In the genomic region with DNA sequence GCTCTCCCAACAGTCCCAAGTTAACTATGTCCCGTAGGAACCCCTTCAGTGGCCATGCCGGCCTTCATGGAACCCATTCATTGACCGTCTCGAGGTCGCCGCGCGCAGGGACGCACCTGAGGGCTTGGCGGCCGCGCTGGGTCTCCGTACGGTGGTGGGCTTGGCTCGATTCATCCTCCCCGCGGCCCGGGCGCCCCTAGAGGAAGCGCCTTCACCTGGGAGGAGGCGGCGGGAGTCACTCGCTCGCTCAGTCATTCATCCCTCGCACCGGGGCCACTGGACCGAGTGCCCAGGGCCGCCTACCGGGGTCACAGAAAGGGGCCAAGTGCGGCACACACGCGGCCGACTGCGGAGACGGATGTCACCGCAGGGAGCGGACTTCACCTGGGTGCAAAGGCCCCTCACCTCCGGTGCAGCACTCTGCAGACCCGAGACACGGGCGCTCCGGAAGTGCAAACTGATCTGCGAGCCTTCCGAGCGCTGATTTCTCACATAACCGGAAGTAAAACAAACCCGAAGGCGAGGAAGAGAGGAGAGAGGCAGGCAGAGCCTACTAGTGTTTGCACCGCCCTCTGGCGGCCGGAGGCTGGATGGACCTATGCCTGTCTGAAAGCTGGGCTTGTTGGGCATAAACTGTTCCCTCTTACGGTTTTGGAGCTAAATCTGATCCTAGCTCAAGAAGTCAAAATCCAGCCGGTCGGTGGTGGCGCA, we compare ENCODE assay signal across 8 mouse cellular contexts. TPM values are rescaled to one million over a fixed set of nuclear protein-coding genes. Genes with fewer than 3 reads are reported as not detected.
DNase-seq lines count a peak whose midpoint lies in the region; ATAC-seq lines count a peak whose summit lies in the region.

TSS of gene Ints1 (minus strand) at position 459 of the 711 bp plus-strand sequence.

- intact Hi-C loops in gastrocnemius, postnatal 14 days (cut with DNase I; ENCODE audit: low total_unique reads), result loop anchor here (5.0 kb wide), 1 partner anchor 42 kb away; the partner anchor contains the start of gene Tmem184a
- intact Hi-C loops in left cerebral cortex, postnatal 10 days (cut with DNase I), result no loop called here

- peak; percentile 100 for ATAC-seq in inflammation-experienced regulatory T-cells, adult 6 months
- peak; percentile 86 for ATAC-seq in megakaryocyte-erythroid progenitor cell, adult 5-6 weeks (replicated peaks; ENCODE audit: low FRiP score, low TSS enrichment, poor library complexity, severe bottlenecking)

- peak; percentile 94 to 98 for DNase-seq in adrenal gland, adult (ENCODE audit: inconsistent age in 2 of 2, low spot score in 1 of 2)
- peak; percentile 98 for DNase-seq in embryo, embryonic 10.5 days (ENCODE audit: low spot score)
- peak; percentile 96 for DNase-seq in gastrocnemius, postnatal 14 days
- peak; percentile 96 for DNase-seq in left cerebral cortex, postnatal 10 days (ENCODE audit: extremely low spot score in 1 of 2, low spot score in 2 of 2)
- peak; percentile 92 for DNase-seq in right cerebral cortex, postnatal 25 days
- DNase-seq in urinary bladder, postnatal 4 days (ENCODE audit: low spot score in 2 of 2), result peak; percentile 88 to 96

RNA-seq across cellular contexts. Expression of gene Ints1, which starts in this region (rescaled TPM):
- 10 to 100 TPM; 36.1 to 36.4 TPM for total RNA-seq in gastrocnemius, postnatal 14 days (2021)
- polyA plus RNA-seq in inflammation-experienced regulatory T-cells, adult 6 months (2017; shearing (Covaris generic)), result 10 to 100 TPM; 12.9 to 21.0 (median 16.1) TPM
- 100 to 1,000 TPM in 1 of 2 experiments, 10 to 100 TPM in 1; 93.4 to 106 TPM for total RNA-seq in left cerebral cortex, postnatal 10 days (2021)
- total RNA-seq in megakaryocyte-erythroid progenitor cell, adult 5-6 weeks (2014; fragmentation: Nextera tagmentation), result 106 and 117 TPM in 2 replicates
- total RNA-seq in megakaryocyte-erythroid progenitor cell, adult 5-6 weeks (2017), result 33.9 and 34.7 TPM in 2 replicates

Comparison
In these comparisons a context has a peak if more than half of its experiments do, and no peak if none do; other contexts are left out.
1. Peak in every context shown above with its lines: DNase-seq and ATAC-seq.